Mouse (Mus musculus) G1E (cell line): ENCODE data around the gene Aph1b.

Experiments used
- CTCF ChIP-seq: IDR thresholded peaks from 2 replicates; pipeline ENCODE4 v1.5.1; 2012; ENCODE audit warnings: low read depth, low read length, inconsistent platforms, mixed read lengths
- GATA1 ChIP-seq: IDR thresholded peaks from 2 replicates; pipeline ENCODE4 v1.6.1; 2012; ENCODE audit warnings: borderline replicate concordance, low read length, inconsistent platforms, mixed read lengths
- POLR2AphosphoS5 ChIP-seq: IDR thresholded peaks from 2 replicates; pipeline ENCODE4 v1.6.1; 2012; ENCODE audit warnings: low read depth, low read length, inconsistent platforms; ENCODE audit not compliant: insufficient replicate concordance
- TAL1 ChIP-seq: conservative IDR thresholded peaks from 2 replicates; pipeline ENCODE4 v1.6.1; 2012; ENCODE audit warnings: low read depth, low read length, inconsistent platforms, mixed read lengths

DNA sequence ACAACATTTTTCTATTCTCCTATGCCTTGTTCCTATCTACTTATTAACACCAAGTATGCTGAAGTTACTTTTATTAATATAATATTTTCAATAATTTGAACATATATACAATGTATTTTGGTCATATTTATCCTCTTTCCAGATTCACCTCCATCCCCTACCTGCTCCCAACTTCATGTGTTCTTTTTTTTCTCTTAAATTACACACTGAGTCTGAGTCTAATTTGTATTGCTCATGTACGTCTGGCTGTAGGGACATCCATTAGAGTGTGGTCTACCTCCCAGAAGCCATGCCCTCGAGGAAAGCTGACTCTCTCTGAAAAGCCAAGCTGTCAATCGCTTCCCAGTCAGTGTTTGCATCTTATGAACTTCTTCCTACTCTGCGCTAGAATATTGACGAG, 1.4 kb upstream of the Aph1b start, which contains the start of gene Gm10647:
- TF ChIP-seq CTCF (no peak), TAL1 (no peak), POLR2AphosphoS5 (no peak), GATA1 (no peak)
